Mouse (Mus musculus): ENCODE measurements around the gene Spaca4. TPM values are rescaled to one million over a fixed set of nuclear protein-coding genes. Genes with fewer than 3 reads are reported as not detected.

Gene Spaca4
- not detected in 2 replicates for polyA plus RNA-seq (2012; rRNA removed)

DNA sequence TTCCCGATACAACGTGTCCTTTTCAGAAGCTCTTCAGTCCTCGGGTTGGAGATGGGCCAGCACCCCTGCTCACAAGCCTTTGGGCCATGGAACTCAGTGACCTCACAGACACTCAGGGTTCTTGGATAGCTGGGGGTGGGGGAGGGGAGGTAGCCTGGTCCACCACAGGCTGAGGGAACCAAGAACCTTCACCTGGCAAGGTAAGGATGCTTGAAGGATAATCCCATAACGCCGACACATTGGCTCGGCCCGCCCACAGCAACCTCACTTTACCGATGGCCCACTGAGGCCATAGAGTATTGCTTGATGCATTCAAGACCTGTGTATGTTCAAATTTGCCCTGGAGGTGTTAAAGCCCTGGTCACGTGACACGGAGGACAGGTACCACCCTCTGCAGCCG is at the start of gene Spaca4:
Spaca4 (minus strand) TSS at position 101 of the 400 bp plus-strand sequence.

DNA sequence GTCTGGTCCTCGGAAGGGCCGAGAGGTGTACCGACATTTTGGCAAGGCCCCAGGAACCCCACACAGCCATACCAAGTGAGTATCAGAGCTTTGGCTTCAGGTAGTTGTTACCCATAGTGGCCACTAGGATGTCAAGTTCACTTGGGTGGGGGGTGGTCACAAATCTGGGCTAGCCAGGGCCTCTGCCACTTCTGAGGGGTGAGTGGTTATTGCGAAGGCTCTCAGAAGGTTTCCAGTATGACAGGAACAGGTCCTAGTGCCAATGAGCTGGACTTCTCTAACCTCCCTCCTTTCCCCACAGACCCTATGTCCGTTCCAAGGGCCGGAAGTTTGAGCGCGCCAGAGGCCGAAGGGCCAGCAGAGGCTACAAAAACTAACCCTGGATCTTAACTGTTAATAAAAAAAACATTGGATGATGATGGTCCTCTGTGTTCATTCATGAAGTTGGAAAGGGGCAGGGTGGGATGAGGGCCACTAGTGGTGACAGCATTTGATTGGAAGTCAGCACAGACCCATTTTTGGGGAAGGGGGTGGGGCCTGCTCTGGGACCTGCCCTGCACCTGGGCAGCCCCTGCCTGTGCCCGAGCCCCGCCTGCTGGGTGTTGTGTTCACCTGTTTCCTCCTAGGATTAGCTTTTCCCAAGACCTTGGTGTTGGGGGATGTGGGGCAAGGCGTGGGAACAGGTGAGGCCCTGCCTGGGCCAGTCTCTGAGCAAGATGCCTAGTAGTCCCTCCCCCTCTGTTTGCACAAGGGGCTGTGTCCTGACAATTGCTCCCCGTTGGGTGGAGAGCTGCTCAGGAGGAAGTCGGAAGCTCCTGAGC is 5.0 kb downstream of the Spaca4 start, which contains the start of gene Fam83e:
Fam83e (plus strand) TSS at position 800 of the 821 bp plus-strand sequence.

GRCm38 (mm10) chr7:45717918-45718297 is 7.7 kb downstream of the Spaca4 start, which contains the start of gene Sphk2:
Gene Sphk2, minus strand, starts transcription at chr7:45718002.

GRCm38 (mm10) chr7:45715090-45715708 is 10.4 kb downstream of the Spaca4 start, which contains the start of gene Rpl18:
Gene Rpl18, plus strand, starts transcription at chr7:45715457.

GRCm38 (mm10) chr7:45704730-45705442 is 20.7 kb downstream of the Spaca4 start, which contains the start of gene Dbp:
Gene Dbp, plus strand, starts transcription at chr7:45705088.

GRCm38 (mm10) chr7:45699523-45700141 is 26.0 kb downstream of the Spaca4 start, which contains the start of gene Car11:
Gene Car11, plus strand, starts transcription at chr7:45699843.

DNA sequence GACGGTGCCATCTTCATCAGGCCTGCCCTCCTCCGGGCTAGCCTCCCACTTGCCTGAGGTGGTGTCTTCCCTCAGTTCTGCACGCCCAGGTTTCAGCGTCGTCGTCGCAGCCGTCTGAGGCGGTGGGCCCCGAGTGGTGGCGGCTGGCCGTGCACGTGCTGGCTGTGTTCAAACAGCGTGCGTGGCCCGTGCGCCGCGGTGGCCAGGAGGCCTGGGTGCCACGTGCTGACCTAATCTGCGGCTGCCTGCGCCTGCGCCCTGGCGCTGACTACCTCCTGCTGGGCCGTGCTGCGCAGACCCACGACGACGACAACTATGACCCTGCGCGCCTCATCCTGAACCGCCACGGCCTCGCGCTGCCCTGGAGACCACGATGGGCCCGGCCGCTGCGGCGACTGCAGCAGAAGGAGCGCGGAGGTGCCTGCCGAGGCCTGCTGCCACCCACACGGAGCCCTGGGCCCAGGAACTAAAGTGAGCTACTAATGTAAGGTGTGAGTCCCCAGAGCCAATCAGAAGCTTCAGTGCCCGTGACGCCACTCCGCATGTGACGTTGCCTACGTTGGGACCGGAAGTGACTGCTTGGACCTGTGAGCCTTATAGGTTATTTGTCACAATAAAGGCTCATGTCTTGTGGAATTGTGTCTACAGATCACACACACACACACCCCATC is 31.6 kb downstream of the Spaca4 start, which contains the start of gene Sec1:
Sec1 (minus strand) TSS at position 482 of the 671 bp plus-strand sequence.

DNA sequence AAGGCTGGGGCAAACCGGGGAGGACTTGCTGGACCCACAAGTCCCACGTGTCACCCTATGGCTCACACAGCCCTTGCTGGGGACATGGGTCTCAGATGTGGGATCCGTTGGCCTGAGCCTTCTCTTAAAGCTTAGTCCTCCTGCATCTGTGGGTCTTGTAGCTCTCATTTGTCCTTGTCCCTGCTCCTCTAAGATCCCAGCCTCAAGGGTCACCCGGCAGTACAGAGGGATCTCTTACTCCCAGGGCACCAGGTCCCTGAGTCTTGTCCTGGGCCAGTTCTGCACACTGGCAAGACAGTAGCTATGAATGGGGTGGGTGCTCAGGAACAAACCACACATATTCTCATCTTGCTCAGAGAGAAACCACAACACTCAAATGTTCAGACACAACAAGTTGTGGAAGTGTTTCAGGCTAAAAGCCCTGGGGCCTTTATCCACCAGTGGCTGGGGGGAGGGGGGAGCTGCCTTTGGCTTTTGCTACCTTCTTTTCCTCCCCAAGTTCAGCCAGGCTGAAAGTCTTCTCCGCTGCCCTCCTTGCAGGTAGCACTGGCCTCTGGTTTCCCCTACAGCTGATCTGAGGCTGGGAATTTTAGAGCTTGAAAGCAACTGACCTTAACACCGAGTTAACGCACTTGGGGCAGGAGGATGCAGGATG is 42.1 kb downstream of the Spaca4 start, which contains the start of gene Ntn5:
Ntn5 (plus strand) TSS at position 627 of the 655 bp plus-strand sequence.

Other genes with a start within 250 kb of the Spaca4 start
- gene Tulp2, start 243.9 kb downstream of the Spaca4 start, polyA plus RNA-seq (2012; rRNA removed) = 0.24 and 0.80 TPM in 2 replicates
- gene Gm45808, start 239.0 kb downstream of the Spaca4 start, polyA plus RNA-seq (2012; rRNA removed) = not detected in 2 replicates
- 3.5 and 3.9 TPM in 2 replicates for gene Dhdh, start 237.0 kb downstream of the Spaca4 start, polyA plus RNA-seq (2012; rRNA removed)
- 101 and 117 TPM in 2 replicates for gene Nucb1, start 215.4 kb downstream of the Spaca4 start, polyA plus RNA-seq (2012; rRNA removed)
- 14.8 and 20.2 TPM in 2 replicates for gene Ppp1r15a, start 199.5 kb downstream of the Spaca4 start, polyA plus RNA-seq (2012; rRNA removed)
- gene Plekha4, start 199.5 kb downstream of the Spaca4 start, polyA plus RNA-seq (2012; rRNA removed) = 1.8 and 4.0 TPM in 2 replicates
- gene Hsd17b14, start 170.9 kb downstream of the Spaca4 start, polyA plus RNA-seq (2012; rRNA removed) = 0.37 and 0.56 TPM in 2 replicates
- gene Bcat2, start 155.7 kb downstream of the Spaca4 start, polyA plus RNA-seq (2012; rRNA removed) = 29.4 and 42.2 TPM in 2 replicates
- 0.07 TPM in 1 of 2 replicates, not detected in the other for gene Fgf21, start 110.3 kb downstream of the Spaca4 start, polyA plus RNA-seq (2012; rRNA removed)
- gene Fut1, start 108.5 kb downstream of the Spaca4 start, polyA plus RNA-seq (2012; rRNA removed) = 0.01 and 0.04 TPM in 2 replicates
- 0.20 and 0.22 TPM in 2 replicates for gene Izumo1, start 104.0 kb downstream of the Spaca4 start, polyA plus RNA-seq (2012; rRNA removed)
- gene Rasip1, start 98.3 kb downstream of the Spaca4 start, polyA plus RNA-seq (2012; rRNA removed) = 7.7 and 8.8 TPM in 2 replicates
- 2.8 and 5.1 TPM in 2 replicates for gene Mamstr, start 85.8 kb downstream of the Spaca4 start, polyA plus RNA-seq (2012; rRNA removed)
- 0.02 and 0.15 TPM in 2 replicates for gene Fut2, start 59.4 kb downstream of the Spaca4 start, polyA plus RNA-seq (2012; rRNA removed)
- 0.64 and 0.94 TPM in 2 replicates for gene Ntn5, start 41.8 kb downstream of the Spaca4 start, polyA plus RNA-seq (2012; rRNA removed)
- gene Sec1, start 31.4 kb downstream of the Spaca4 start, polyA plus RNA-seq (2012; rRNA removed) = 1.3 and 2.3 TPM in 2 replicates
- gene Car11, start 26.0 kb downstream of the Spaca4 start, polyA plus RNA-seq (2012; rRNA removed) = 22.0 and 26.1 TPM in 2 replicates
- gene Dbp, start 20.7 kb downstream of the Spaca4 start, polyA plus RNA-seq (2012; rRNA removed) = 7.3 and 9.1 TPM in 2 replicates
- 1,250 and 1,262 TPM in 2 replicates for gene Rpl18, start 10.4 kb downstream of the Spaca4 start, polyA plus RNA-seq (2012; rRNA removed)
- 25.3 and 27.1 TPM in 2 replicates for gene Sphk2, start 7.8 kb downstream of the Spaca4 start, polyA plus RNA-seq (2012; rRNA removed)
- gene Fam83e, start 4.6 kb downstream of the Spaca4 start, polyA plus RNA-seq (2012; rRNA removed) = 1.3 and 1.6 TPM in 2 replicates
- 85.6 and 107 TPM in 2 replicates for gene Lmtk3, start 57.9 kb upstream of the Spaca4 start, polyA plus RNA-seq (2012; rRNA removed)
- 0.56 and 0.88 TPM in 2 replicates for gene Sult2b1, start 58.9 kb upstream of the Spaca4 start, polyA plus RNA-seq (2012; rRNA removed)
- 155 and 323 TPM in 2 replicates for gene Cyth2, start 88.8 kb upstream of the Spaca4 start, polyA plus RNA-seq (2012; rRNA removed)
- gene Kcnj14, start 99.0 kb upstream of the Spaca4 start, polyA plus RNA-seq (2012; rRNA removed) = 1.2 and 1.3 TPM in 2 replicates
- gene Grwd1, start 105.1 kb upstream of the Spaca4 start, polyA plus RNA-seq (2012; rRNA removed) = 28.4 and 31.1 TPM in 2 replicates
- 69.6 and 180 TPM in 2 replicates for gene Kdelr1, start 147.0 kb upstream of the Spaca4 start, polyA plus RNA-seq (2012; rRNA removed)
- 2.4 and 2.7 TPM in 2 replicates for gene Grin2d, start 152.6 kb upstream of the Spaca4 start, polyA plus RNA-seq (2012; rRNA removed)
- 0.26 and 0.89 TPM in 2 replicates for gene Syngr4, start 170.9 kb upstream of the Spaca4 start, polyA plus RNA-seq (2012; rRNA removed)
- gene Tmem143, start 171.1 kb upstream of the Spaca4 start, polyA plus RNA-seq (2012; rRNA removed) = 9.7 and 11.8 TPM in 2 replicates
- 13.4 and 29.4 TPM in 2 replicates for gene Emp3, start 195.6 kb upstream of the Spaca4 start, polyA plus RNA-seq (2012; rRNA removed)
- 5.4 and 5.8 TPM in 2 replicates for gene Ccdc114, start 198.3 kb upstream of the Spaca4 start, polyA plus RNA-seq (2012; rRNA removed)